Mouse (Mus musculus): Measurements from ENCODE around the gene Actrt1. TPM values are rescaled to one million over a fixed set of nuclear protein-coding genes. Genes with fewer than 3 reads are reported as not detected.

Actrt1 gene
- not detected in 2 replicates for polyA plus RNA-seq (2012; ENCODE audit: insufficient read depth, insufficient read length, missing spikeins)

DNA sequence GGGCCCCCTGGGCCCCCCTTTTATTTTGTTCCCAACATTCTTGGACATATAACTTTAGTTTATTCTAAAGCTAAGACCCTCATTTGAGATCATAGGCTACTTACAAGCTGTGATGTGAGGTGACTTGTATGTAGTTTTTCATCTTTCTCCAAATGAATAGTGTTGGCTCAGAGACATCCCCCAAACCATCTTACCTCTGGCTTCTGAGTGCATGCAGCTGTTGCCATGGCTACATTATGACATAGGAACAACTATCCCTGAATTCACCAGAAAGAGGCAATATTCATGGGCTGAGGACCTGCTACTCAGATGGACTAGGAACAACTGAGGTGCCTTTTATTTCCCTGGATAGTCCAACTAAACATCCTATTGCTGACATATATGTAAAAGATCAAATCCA lies at the start of gene Actrt1:
Actrt1 (plus strand) TSS at position 301 of the 400 bp plus-strand sequence.
- TF ChIP-seq CTCF (IDR thresholded peaks at IDR 0.05; ENCODE audit: low read depth, low read length) (no peak), POLR2A (IDR thresholded peaks at IDR 0.05; ENCODE audit: borderline replicate concordance, low read depth, low read length) (no peak)
- H3K4me1 ChIP-seq (ENCODE audit: control insufficient read depth, insufficient read depth, low read length), result no peaks in the 10 kb centered on the region
- H3K27ac ChIP-seq (ENCODE audit: insufficient read depth, low read depth, low read length), result no peak within 1 kb of the TSS
- H3K4me3 ChIP-seq (ENCODE audit: insufficient read depth, low read length), result no peak within 1 kb of the TSS

DNA sequence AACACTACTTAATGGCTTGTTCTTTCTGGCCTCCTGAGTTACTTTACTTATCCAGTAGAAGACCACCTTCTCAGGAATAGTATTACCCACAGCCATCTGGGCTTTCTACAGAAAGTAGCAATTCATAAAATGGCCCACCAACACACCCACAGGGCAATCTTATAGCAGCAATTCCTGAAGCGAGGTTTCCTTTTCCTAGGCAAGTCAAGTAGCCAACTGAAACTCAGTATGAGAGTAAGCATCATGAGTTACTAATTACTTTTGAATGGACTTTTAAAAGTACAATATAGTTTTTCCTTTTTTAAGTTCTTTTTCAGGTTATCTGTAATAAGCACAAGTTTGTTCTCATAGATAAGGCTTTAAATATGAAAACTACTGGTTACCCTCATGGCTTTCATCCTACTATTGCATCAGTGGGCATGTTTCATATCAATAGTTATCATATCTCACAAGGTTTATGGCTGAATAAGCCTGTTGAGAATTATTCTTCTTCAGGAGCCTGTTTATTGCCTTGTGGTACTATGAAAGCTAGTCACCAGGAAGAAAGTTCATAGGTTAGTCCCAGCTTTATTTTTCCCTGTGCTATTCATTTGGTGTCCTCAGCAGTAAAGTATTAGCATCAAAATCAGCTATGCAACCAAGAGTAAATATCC lies 2.8 kb downstream of the Actrt1 start:
- H3K4me1 ChIP-seq (ENCODE audit: control insufficient read depth, insufficient read depth, low read length), result no peaks in the 10 kb centered on the region
- H3K27ac ChIP-seq (ENCODE audit: insufficient read depth, low read depth, low read length), result no peak overlapping the region
- TF ChIP-seq CTCF (IDR thresholded peaks at IDR 0.05; ENCODE audit: low read depth, low read length) (no peak), POLR2A (IDR thresholded peaks at IDR 0.05; ENCODE audit: borderline replicate concordance, low read depth, low read length) (no peak)
- no peak overlapping the region for H3K4me3 ChIP-seq (ENCODE audit: insufficient read depth, low read length)
